Mouse (Mus musculus): Measurements from ENCODE around the gene Hbb-y.

GRCm38 (mm10) chr7:103843034-103843433 is 10.0 kb downstream of the Hbb-y start, which contains the start of gene Hbb-bh1:
- no peak for TF ChIP-seq POLR2A (IDR thresholded peaks at IDR 0.05; ENCODE audit: insufficient read depth, low read depth, low read length)
- TF ChIP-seq CTCF (IDR thresholded peaks at IDR 0.05; ENCODE audit: insufficient read depth, low read depth, low read length), result no peak

Data from olfactory bulb, adult 2 months (tissue).